Mouse (Mus musculus) bone marrow macrophage, adult 2 months (primary cell): ENCODE results near the gene Pfpl.

Experiments
- CTCF ChIP-seq: IDR thresholded peaks from 2 replicates; pipeline ENCODE4 v1.5.1; 2012; ENCODE audit warnings: low read depth, mild to moderate bottlenecking, low read length, moderate library complexity
- POLR2A ChIP-seq: IDR thresholded peaks from 2 replicates; pipeline ENCODE4 v1.6.1; 2012; ENCODE audit warnings: mild to moderate bottlenecking, low read depth, low read length, borderline replicate concordance

DNA sequence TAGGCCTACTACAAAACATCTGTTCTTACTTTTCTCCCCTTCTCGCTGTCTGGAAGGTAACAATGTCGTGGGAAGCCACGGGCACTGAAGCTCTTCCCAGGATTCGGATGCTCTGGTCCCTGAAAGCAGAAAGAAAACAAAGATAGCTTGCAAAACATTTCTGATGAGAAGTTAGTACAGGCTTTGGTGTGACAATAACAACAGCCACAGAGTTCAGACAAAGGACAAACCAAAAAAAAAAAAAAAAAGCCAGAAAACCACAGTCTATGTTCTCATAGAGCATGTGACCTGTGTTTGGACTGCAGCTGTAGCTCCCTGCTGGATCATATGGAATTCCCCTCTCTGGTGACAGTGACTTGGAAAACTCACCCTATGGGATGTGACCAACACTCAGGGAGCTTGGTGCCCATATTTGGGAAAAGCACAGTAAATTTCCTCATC is 45.5 kb downstream of the Pfpl start:
- TF ChIP-seq POLR2A (no peak), CTCF (no peak)
